Comparison of ENCODE assay signal across 22 mouse cellular contexts in the genomic region with DNA sequence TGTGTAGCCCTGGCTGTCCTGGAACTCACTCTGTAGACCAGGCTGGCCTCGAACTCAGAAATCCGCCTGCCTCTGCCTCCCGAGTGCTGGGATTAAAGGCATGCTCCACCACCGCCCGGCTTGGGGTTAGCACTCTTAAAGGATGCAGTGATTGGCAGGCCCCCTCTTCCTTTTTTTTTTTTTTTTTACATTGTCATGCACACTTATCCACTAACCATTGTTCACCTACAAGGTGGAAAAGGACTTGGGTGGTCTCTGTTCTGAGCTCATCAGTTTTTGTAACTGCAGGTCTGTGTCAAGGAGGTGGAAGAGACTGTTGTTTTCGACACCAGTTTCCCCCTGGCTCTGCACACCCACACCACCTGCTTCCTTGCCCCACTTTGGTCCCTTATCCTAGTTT.
DNase-seq lines count a peak whose midpoint lies in the region; TF ChIP-seq lines count a peak whose summit lies in the region.
"Had no signal": no experiment of that assay in that cellular context is flagged by ENCODE, and none has a peak within 500 bp of the region (broad histone marks: within the 10 kb centered on the region; RNA-seq: fewer than 3 reads in every experiment).

No protein-coding gene starts in this region.

- no peak for TF ChIP-seq CTCF in MEL (IDR thresholded peaks at IDR 0.05 in 2 of 3, conservative IDR thresholded peaks at IDR 0.05 in 1 of 3; ENCODE audit: control insufficient read depth in 1 of 3, insufficient read depth in 1 of 3, low read depth in 2 of 3, low read length in 3 of 3, poor library complexity in 1 of 3, severe bottlenecking in 1 of 3)

- H3K4me1 ChIP-seq in ES-E14 (ENCODE audit: control insufficient read depth in 2 of 2, insufficient read depth in 2 of 2, low read length in 2 of 2, poor library complexity in 1 of 2) (no peaks in the 10 kb centered on the region), MEL (ENCODE audit: control insufficient read depth in 1 of 2, insufficient read depth in 2 of 2, low read length in 2 of 2) (peaks cover 10 to 22% of the 10 kb centered on the region in 2 experiments)

- no peak for TF ChIP-seq POLR2A in MEL (IDR thresholded peaks at IDR 0.05; ENCODE audit: control insufficient read depth in 1 of 2, insufficient read depth in 1 of 2, low read depth in 1 of 2, low read length in 2 of 2, poor library complexity in 1 of 2)

- no peaks in the 10 kb centered on the region for H3K79me2 ChIP-seq in MEL (ENCODE audit: control insufficient read depth, insufficient read depth, low read length, poor library complexity)

- no peaks in the 10 kb centered on the region for H3K27me3 ChIP-seq in MEL (ENCODE audit: control insufficient read depth in 1 of 2, insufficient read depth in 2 of 2, low read length in 2 of 2)
- H3K27me3 ChIP-seq: CH12.LX, Patski had no signal

- H3K9ac ChIP-seq in ES-E14 (ENCODE audit: insufficient read depth, low read depth, low read length, poor library complexity, severe bottlenecking) (no peak overlapping the region), MEL (ENCODE audit: control insufficient read depth, low read depth, low read length, poor library complexity, severe bottlenecking) (no peak overlapping the region)

- H3K36me3 ChIP-seq in ES-E14 (ENCODE audit: control insufficient read depth, insufficient read depth, low read length, poor library complexity, severe bottlenecking) (no peaks in the 10 kb centered on the region), MEL (ENCODE audit: control insufficient read depth in 1 of 2, insufficient read depth in 2 of 2, low read length in 2 of 2) (peaks cover 0 to 28% of the 10 kb centered on the region in 2 experiments; a peak in 2 of 4 replicates)
- H3K36me3 ChIP-seq: G1E had no signal

- in situ Hi-C loops in ES-E14 (cut with MboI; ENCODE audit: low sequenced_read_pairs in 2 of 2, unreplicated experiment in 2 of 2), result no loop called here

- H3K4me3 ChIP-seq in ES-E14 (ENCODE audit: insufficient read depth in 1 of 2, low read depth in 1 of 2, low read length in 2 of 2, poor library complexity in 1 of 2, severe bottlenecking in 1 of 2), result no peak overlapping the region
- H3K4me3 ChIP-seq in MEL (ENCODE audit: control insufficient read depth in 1 of 2, insufficient read depth in 1 of 2, low read depth in 2 of 2, low read length in 2 of 2), result no peak overlapping the region

- TF ChIP-seq RAD21 in MEL (IDR thresholded peaks at IDR 0.05; ENCODE audit: low read depth, low read length), result no peak

- peak; percentile 18 for DNase-seq in heart, adult 11 months
- no peak for DNase-seq in heart, adult 9 months (ENCODE audit: low spot score in 2 of 2)
- DNase-seq in thymus, postnatal 0 days (ENCODE audit: low spot score), result peak; percentile 44
- no peak for DNase-seq in thymus, adult 18-20 months
- DNase-seq in ES-E14 (ENCODE audit: low read depth, low spot score) (no peak), MEL (ENCODE audit: low read depth, low spot score) (no peak)
- DNase-seq in left cerebral cortex, adult 18-20 months (ENCODE audit: low spot score in 2 of 2), result no peak
- DNase-seq in kidney, postnatal 36 days, result no peak
- DNase-seq: adrenal gland, adult 2 months; adrenal gland, adult 8-10 months; adrenal gland, postnatal 10 days; adrenal gland, postnatal 14 days; adrenal gland, postnatal 25 days; adrenal gland, postnatal 36 days; B cell, adult 2 months; cerebellum, adult 11 months; cerebellum, adult 11-12 months; cerebellum, adult 18-20 months; cerebellum, adult 2 months had no signal

- H3K9me3 ChIP-seq in ES-E14 (ENCODE audit: control insufficient read depth, insufficient read depth, low read depth, low read length), result no peaks in the 10 kb centered on the region
- H3K9me3 ChIP-seq in MEL (replicated peaks; ENCODE audit: insufficient read depth, low read length), result no peaks in the 10 kb centered on the region
- H3K9me3 ChIP-seq: G1E had no signal

- TF ChIP-seq EP300 in MEL (IDR thresholded peaks at IDR 0.05; ENCODE audit: low read depth in 1 of 2, low read length in 2 of 2), result no peak

- H3K27ac ChIP-seq in ES-E14 (ENCODE audit: insufficient read depth, low read depth, low read length, poor library complexity, severe bottlenecking), result no peak overlapping the region
- H3K27ac ChIP-seq in MEL (ENCODE audit: control insufficient read depth, low read depth, low read length), result no peak overlapping the region

TF ChIP-seq in ES-E14, 5 proteins besides CTCF, POLR2A, EP300 and RAD21:
- TF ChIP-seq ZC3H11A (IDR thresholded peaks at IDR 0.05; ENCODE audit: borderline replicate concordance, low read depth, low read length) (no peak), ZNF384 (IDR thresholded peaks at IDR 0.05; ENCODE audit: low read depth, low read length) (peak; percentile 88)

TF ChIP-seq in MEL, 35 proteins besides CTCF, POLR2A, EP300 and RAD21:
- TF ChIP-seq MEF2A (IDR thresholded peaks at IDR 0.05; ENCODE audit: extremely low read depth, insufficient replicate concordance, low read depth, low read length, poor library complexity, severe bottlenecking) (no peak), ZNF384 (IDR thresholded peaks at IDR 0.05; ENCODE audit: low read depth, low read length) (peak; percentile 68), MAZ (IDR thresholded peaks at IDR 0.05; ENCODE audit: low read depth, low read length) (no peak), ZKSCAN1 (IDR thresholded peaks at IDR 0.05; ENCODE audit: low read depth, low read length) (no peak)
TF ChIP-seq in MEL: peak in this region for 1.

Comparison
In these comparisons a context has a peak if more than half of its experiments do, and no peak if none do; other contexts are left out.
1. DNase-seq: peak in heart, adult 11 months (single experiment) and thymus, postnatal 0 days (single experiment); none in heart, adult 9 months (0 of 2), thymus, adult 18-20 months (0 of 2), ES-E14 (single experiment), MEL (single experiment), left cerebral cortex, adult 18-20 months (0 of 2) and kidney, postnatal 36 days (0 of 2).